Mouse (Mus musculus): Measurements from ENCODE around the gene Cant1. TPM values are rescaled to one million over a fixed set of nuclear protein-coding genes. Genes with fewer than 3 reads are reported as not detected.

Gene Cant1
- 24.9 and 27.5 TPM in 2 replicates for polyA plus RNA-seq (2014; fragmentation: Nextera tagmentation; extraction: Ambion mirVana)

DNA sequence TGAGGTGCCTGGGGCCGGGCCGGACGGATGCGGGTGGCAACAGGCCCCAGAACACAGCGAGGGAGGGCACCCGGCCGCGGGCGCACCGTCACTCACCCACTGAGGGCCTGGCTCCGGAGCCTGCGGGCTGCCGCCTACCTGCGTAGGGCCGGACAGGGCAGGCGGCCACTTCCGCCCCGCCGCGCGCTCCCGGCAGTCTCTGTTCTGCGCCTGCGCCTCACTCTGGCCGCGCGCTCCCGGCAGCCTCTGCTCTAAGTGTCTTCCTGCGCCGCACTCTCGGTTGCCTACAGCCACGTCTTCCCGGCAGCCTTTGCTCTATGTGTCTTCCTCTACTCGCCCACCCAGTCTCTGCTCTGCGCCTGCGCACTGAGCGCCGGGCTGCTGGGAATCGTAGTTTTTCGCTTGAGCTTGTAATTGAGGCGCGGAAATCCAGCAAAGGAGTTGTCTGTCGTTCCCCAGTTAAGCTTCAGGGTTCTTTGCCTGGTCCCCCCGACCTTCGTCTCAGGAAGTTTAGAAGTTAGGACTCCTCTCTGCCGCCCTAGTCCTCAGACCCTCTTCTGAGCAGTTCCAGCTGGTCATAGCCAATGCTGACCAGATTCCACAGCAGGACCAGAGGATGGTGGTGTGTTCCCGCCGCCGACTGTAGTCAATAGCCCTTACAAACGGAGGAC, at the start of gene Cant1:
Gene Cant1, minus strand, starts transcription at position 253 of the 671 bp plus-strand sequence.
- peak within 1 kb of the TSS; percentile 53; the same call in 1 of the 2 replicates for H3K27ac ChIP-seq (replicated peaks; ENCODE audit: low read depth, low read length)
- ATAC-seq (ENCODE audit: low FRiP score, low TSS enrichment) (peak; percentile 92), DNase-seq (peak; percentile 99)
- H3K36me3 ChIP-seq (ENCODE audit: control insufficient read depth, insufficient read depth, low read length), result peaks cover 13% of the 10 kb centered on the region; the same call in 1 of the 2 replicates
- peaks cover 22% of the 10 kb centered on the region for H3K4me1 ChIP-seq (ENCODE audit: control insufficient read depth, insufficient read depth, low read length)
- H3K9me3 ChIP-seq (ENCODE audit: control insufficient read depth, low read length), result no peaks in the 10 kb centered on the region
- H3K4me2 ChIP-seq (ENCODE audit: low read length), result peak within 1 kb of the TSS; percentile 95
- under 1% methylated on average over 50 of the region's 50 CpGs for WGBS
- H3K9ac ChIP-seq (replicated peaks; ENCODE audit: low read length), result peak within 1 kb of the TSS; percentile 93
- H3K4me3 ChIP-seq (replicated peaks; ENCODE audit: low read depth, low read length), result peak within 1 kb of the TSS; percentile 86
- no peaks in the 10 kb centered on the region for H3K27me3 ChIP-seq (ENCODE audit: control insufficient read depth, insufficient read depth, low read length)

DNA sequence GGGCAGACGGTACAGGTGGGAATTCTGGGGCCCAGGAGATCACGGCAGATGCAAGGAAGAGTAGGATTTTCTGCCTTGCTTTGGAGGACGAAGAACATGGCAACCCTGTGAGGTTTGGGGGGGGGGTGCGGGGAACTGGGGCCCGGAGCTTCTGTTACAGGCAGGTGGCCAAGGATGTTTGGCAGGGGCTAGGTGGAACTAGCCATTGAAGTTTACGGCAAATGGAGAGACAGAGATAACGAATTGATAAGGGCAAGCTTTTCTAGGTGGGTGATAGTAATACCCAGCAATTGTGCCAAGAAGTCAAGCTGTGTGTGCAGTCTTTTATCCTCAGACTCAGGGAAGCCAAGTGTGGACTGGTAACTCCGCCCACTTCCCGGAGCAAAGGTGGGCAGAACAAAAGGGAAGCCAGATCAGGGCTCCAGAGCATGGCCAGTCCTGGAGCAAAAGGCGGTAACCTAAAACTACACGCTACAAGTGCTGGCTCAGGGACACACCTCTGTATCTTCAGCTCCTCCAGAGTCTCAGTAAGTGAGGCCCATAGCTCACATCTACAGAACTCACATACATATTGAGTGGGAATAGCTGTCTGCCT, 48.7 kb upstream of the Cant1 start:
- ATAC-seq (ENCODE audit: low FRiP score, low TSS enrichment) (no peak), DNase-seq (no peak)
- Histone ChIP-seq H3K9me3 (ENCODE audit: control insufficient read depth, low read length) (no peaks in the 10 kb centered on the region), H3K4me1 (ENCODE audit: control insufficient read depth, insufficient read depth, low read length) (0 out of 2 replicates have a peak, but pooled peaks cover 4% of the 10 kb centered on the region), H3K4me2 (ENCODE audit: low read length) (no peak overlapping the region), H3K4me3 (replicated peaks; ENCODE audit: low read depth, low read length) (no peak overlapping the region), H3K27me3 (ENCODE audit: control insufficient read depth, insufficient read depth, low read length) (no peaks in the 10 kb centered on the region), H3K36me3 (ENCODE audit: control insufficient read depth, insufficient read depth, low read length) (no peaks in the 10 kb centered on the region), H3K9ac (replicated peaks; ENCODE audit: low read length) (no peak overlapping the region), H3K27ac (replicated peaks; ENCODE audit: low read depth, low read length) (no peak overlapping the region)
- WGBS, result 46% methylated on average over 11 of the region's 11 CpGs

DNA sequence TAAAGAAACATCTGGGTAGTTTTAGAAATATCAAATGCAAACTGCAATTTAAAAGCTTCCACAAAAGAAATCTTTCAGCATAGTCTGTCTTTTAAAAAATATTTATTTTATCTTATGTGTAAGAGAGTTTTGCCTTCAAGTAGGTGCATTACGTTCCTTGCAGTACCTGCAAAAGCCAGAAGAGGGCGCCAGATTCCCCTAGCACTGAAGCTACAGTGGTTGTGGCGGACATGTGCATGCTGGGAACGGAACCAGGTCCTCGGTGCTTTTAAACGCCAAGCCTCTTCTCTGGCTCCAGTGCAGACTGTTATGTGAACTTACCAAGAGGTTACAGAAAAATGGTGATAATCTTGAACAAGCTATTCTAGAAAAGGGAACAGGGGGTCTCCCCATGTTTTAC, 41.4 kb upstream of the Cant1 start:
- Histone ChIP-seq H3K4me3 (replicated peaks; ENCODE audit: low read depth, low read length) (no peak overlapping the region), H3K9me3 (ENCODE audit: control insufficient read depth, low read length) (0 out of 2 replicates have a peak, but pooled peaks cover 3% of the 10 kb centered on the region), H3K27ac (replicated peaks; ENCODE audit: low read depth, low read length) (no peak overlapping the region), H3K36me3 (ENCODE audit: control insufficient read depth, insufficient read depth, low read length) (no peaks in the 10 kb centered on the region), H3K4me1 (ENCODE audit: control insufficient read depth, insufficient read depth, low read length) (no peaks in the 10 kb centered on the region), H3K9ac (replicated peaks; ENCODE audit: low read length) (no peak overlapping the region), H3K4me2 (ENCODE audit: low read length) (no peak overlapping the region), H3K27me3 (ENCODE audit: control insufficient read depth, insufficient read depth, low read length) (no peaks in the 10 kb centered on the region)
- ATAC-seq (ENCODE audit: low FRiP score, low TSS enrichment) (no peak), DNase-seq (no peak)
- WGBS, result 61% methylated on average over 6 of the region's 6 CpGs

DNA sequence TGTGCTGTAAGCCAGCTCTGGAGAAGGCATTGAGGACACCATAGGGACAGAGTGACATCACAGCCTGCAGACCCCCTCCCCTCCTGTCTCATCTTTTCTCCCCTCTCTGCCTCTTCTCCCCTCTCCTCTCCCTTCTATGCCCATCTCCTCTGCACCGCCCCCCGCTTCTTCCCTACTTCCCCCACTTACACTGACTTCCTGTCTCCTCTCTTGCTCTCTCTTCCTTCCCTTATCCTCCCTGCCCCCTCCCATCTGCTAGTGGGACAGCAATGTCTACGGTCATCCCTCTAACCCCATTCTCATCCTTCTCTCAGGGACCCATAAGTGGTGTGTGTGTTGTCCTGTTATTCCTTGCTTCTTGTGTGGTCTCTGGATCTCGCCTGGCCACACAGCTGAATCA, 40.6 kb upstream of the Cant1 start:
- WGBS, result 84% methylated on average over 4 of the region's 4 CpGs
- no peaks in the 10 kb centered on the region for H3K27me3 ChIP-seq (ENCODE audit: control insufficient read depth, insufficient read depth, low read length)
- H3K9me3 ChIP-seq (ENCODE audit: control insufficient read depth, low read length), result 0 out of 2 replicates have a peak, but pooled peaks cover 3% of the 10 kb centered on the region
- H3K4me2 ChIP-seq (ENCODE audit: low read length), result no peak overlapping the region
- no peak overlapping the region for H3K4me3 ChIP-seq (replicated peaks; ENCODE audit: low read depth, low read length)
- DNase-seq (no peak), ATAC-seq (ENCODE audit: low FRiP score, low TSS enrichment) (no peak)
- H3K4me1 ChIP-seq (ENCODE audit: control insufficient read depth, insufficient read depth, low read length), result no peaks in the 10 kb centered on the region
- H3K27ac ChIP-seq (replicated peaks; ENCODE audit: low read depth, low read length), result no peak overlapping the region
- no peaks in the 10 kb centered on the region for H3K36me3 ChIP-seq (ENCODE audit: control insufficient read depth, insufficient read depth, low read length)
- H3K9ac ChIP-seq (replicated peaks; ENCODE audit: low read length), result no peak overlapping the region

DNA sequence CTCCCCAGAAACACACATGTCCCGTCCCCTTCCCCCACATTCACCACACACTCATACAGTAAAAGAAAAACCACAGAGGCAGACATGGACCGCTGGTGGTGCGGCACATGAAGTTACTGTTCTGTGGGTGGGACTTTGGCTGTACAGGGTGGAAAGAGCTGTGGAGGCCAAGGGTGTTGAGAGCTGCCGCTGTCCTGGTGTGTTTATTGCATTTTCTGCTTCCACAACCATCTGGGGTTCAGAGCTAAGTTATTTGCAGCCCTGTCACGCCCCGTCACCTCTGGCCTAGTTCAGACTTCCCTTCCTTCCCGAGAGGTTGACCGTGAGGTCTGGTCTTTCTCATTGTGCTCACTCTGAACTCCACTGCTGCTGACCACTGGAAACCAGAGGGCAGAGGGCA, 40.2 kb upstream of the Cant1 start:
- Histone ChIP-seq H3K27ac (replicated peaks; ENCODE audit: low read depth, low read length) (no peak overlapping the region), H3K4me3 (replicated peaks; ENCODE audit: low read depth, low read length) (no peak overlapping the region), H3K4me1 (ENCODE audit: control insufficient read depth, insufficient read depth, low read length) (no peaks in the 10 kb centered on the region), H3K4me2 (ENCODE audit: low read length) (no peak overlapping the region), H3K27me3 (ENCODE audit: control insufficient read depth, insufficient read depth, low read length) (no peaks in the 10 kb centered on the region), H3K9me3 (ENCODE audit: control insufficient read depth, low read length) (0 out of 2 replicates have a peak, but pooled peaks cover 3% of the 10 kb centered on the region), H3K36me3 (ENCODE audit: control insufficient read depth, insufficient read depth, low read length) (no peaks in the 10 kb centered on the region), H3K9ac (replicated peaks; ENCODE audit: low read length) (no peak overlapping the region)
- ATAC-seq (ENCODE audit: low FRiP score, low TSS enrichment) (no peak), DNase-seq (no peak)
- WGBS, result 60% methylated on average over 8 of the region's 8 CpGs

DNA sequence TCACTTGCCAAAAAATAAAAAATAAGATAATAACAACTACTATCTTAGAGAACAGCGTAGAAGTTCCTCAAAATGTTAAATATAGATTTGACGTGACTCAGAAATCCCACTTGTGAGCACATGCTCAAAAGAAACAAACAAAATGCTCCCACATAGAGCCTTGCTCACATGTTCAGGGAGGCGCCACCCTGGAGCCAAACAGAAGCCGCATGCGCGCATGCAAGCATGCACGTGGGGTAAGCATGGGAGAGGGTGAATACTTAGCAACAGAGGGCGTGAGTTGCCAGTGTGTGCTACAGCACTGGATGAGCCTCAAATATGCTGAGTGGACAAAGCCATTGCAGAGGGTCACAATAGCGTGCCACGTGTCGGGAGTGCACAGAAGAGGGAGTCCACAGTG, 38.1 kb upstream of the Cant1 start:
- Histone ChIP-seq H3K9ac (replicated peaks; ENCODE audit: low read length) (no peak overlapping the region), H3K27ac (replicated peaks; ENCODE audit: low read depth, low read length) (no peak overlapping the region), H3K27me3 (ENCODE audit: control insufficient read depth, insufficient read depth, low read length) (no peaks in the 10 kb centered on the region), H3K9me3 (ENCODE audit: control insufficient read depth, low read length) (0 out of 2 replicates have a peak, but pooled peaks cover 3% of the 10 kb centered on the region), H3K4me3 (replicated peaks; ENCODE audit: low read depth, low read length) (no peak overlapping the region), H3K4me2 (ENCODE audit: low read length) (no peak overlapping the region), H3K4me1 (ENCODE audit: control insufficient read depth, insufficient read depth, low read length) (no peaks in the 10 kb centered on the region), H3K36me3 (ENCODE audit: control insufficient read depth, insufficient read depth, low read length) (no peaks in the 10 kb centered on the region)
- DNase-seq, result no peak
- 82% methylated on average over 11 of the region's 11 CpGs for whole genome bisulfite sequencing
- ATAC-seq (ENCODE audit: low FRiP score, low TSS enrichment), result no peak

DNA sequence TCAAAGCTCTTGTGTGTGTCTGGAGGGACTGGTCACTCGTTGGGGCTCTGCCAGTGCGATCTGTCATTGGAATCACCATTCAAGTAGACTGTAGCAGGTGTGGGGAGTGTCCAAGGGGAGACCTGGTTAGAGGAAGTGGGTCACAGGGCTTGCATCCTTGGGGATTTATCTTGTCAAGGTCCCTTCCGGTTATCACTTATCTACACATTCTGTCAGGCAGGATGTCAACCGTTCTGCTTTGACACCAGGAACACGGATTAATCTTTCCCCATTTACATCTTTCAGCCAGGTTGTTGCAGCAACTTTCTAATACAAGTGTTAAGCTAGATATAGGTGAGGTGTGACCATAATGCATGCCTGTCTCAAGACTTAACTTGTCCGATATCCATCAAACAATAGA, 36.9 kb upstream of the Cant1 start:
- ATAC-seq (ENCODE audit: low FRiP score, low TSS enrichment), result no peak
- WGBS, result 90% methylated on average over 6 of the region's 6 CpGs
- Histone ChIP-seq H3K4me3 (replicated peaks; ENCODE audit: low read depth, low read length) (no peak overlapping the region), H3K27me3 (ENCODE audit: control insufficient read depth, insufficient read depth, low read length) (no peaks in the 10 kb centered on the region), H3K27ac (replicated peaks; ENCODE audit: low read depth, low read length) (no peak overlapping the region), H3K4me2 (ENCODE audit: low read length) (no peak overlapping the region), H3K9ac (replicated peaks; ENCODE audit: low read length) (no peak overlapping the region), H3K4me1 (ENCODE audit: control insufficient read depth, insufficient read depth, low read length) (no peaks in the 10 kb centered on the region), H3K9me3 (ENCODE audit: control insufficient read depth, low read length) (0 out of 2 replicates have a peak, but pooled peaks cover 3% of the 10 kb centered on the region), H3K36me3 (ENCODE audit: control insufficient read depth, insufficient read depth, low read length) (no peaks in the 10 kb centered on the region)
- DNase-seq, result no peak

DNA sequence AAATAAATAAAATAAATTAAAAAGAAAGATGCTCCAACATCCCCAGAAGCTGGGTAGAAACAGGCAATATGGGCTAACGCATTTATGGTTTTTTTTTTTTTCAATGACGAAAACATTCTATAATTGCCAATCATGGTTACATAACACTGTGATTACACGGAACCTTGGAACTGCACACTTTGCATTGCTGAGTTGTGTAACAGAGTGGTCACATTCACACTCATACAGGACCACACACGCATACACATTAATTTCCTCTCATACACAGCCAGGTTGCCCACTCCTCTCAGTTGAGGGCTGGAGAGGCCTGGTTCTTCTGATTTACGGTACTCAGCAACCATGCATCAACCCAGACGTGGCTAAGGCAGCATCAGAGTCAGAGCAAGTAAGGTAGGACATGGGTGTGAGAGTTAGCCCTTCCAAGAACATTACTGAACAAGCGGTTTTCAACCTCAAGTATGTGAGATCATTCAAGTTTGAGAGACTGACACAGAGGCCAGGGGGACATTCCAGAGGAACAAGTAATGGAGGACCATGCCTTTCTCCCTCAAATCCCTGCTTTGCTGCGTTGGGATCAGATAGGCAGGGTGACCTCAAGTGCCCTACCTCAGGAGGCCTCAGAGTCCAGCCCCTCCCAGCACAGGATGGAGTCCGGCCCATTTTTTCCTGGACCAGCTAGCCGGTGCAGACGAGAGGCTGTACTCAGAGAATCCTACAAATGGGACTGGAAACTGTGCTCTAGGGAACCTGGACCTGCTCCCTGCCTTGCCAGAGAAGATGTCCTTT, 35.2 kb upstream of the Cant1 start:
- ATAC-seq (ENCODE audit: low FRiP score, low TSS enrichment) (no peak), DNase-seq (no peak)
- no peaks in the 10 kb centered on the region for H3K27me3 ChIP-seq (ENCODE audit: control insufficient read depth, insufficient read depth, low read length)
- no peak overlapping the region for H3K4me3 ChIP-seq (replicated peaks; ENCODE audit: low read depth, low read length)
- H3K9ac ChIP-seq (replicated peaks; ENCODE audit: low read length), result no peak overlapping the region
- 75% methylated on average over 11 of the region's 11 CpGs for WGBS
- no peaks in the 10 kb centered on the region for H3K36me3 ChIP-seq (ENCODE audit: control insufficient read depth, insufficient read depth, low read length)
- H3K27ac ChIP-seq (replicated peaks; ENCODE audit: low read depth, low read length), result no peak overlapping the region
- H3K9me3 ChIP-seq (ENCODE audit: control insufficient read depth, low read length), result no peaks in the 10 kb centered on the region
- H3K4me1 ChIP-seq (ENCODE audit: control insufficient read depth, insufficient read depth, low read length), result no peaks in the 10 kb centered on the region
- H3K4me2 ChIP-seq (ENCODE audit: low read length), result no peak overlapping the region
